Mouse (Mus musculus): ENCODE measurements at regions not wholly inside any gene's neighbourhood (a gene's known extent, or its start where the extent isn't known, plus 50 kb on each side); places are given as distances from the start of the nearest gene placed in this dataset.

DNA sequence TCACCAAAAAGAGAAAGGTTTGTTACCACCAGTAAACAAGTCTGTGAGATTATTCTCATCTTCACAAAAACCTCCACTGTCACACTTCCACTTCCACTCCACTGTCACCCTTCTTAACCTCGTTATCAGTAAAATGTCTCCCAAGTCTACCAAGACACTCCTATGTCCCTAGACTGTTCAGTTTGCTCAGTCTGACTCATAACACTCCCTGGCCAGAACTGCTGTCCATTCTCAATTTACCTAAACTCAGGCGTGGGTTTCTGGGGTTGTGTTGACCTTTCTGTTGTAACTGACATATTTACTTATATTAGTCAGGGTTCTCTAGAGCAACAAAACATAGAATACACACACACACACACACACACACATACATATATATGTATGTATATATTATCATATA, 85.5 kb downstream of the Emp1 start:
- TF ChIP-seq CTCF (IDR thresholded peaks at IDR 0.05; ENCODE audit: extremely low read depth, insufficient read depth, insufficient read length, insufficient replicate concordance): no peak
- no peak for TF ChIP-seq POLR2A (IDR thresholded peaks at IDR 0.05; ENCODE audit: low read depth, low read length)

Measured in spleen, adult 2 months (tissue).